Comparison of ENCODE assay signal across 9 mouse cellular contexts in genomic region chr15:98809390-98809789, GRCm38 (mm10). TPM values are rescaled to one million over a fixed set of nuclear protein-coding genes. Genes with fewer than 3 reads are reported as not detected.
DNase-seq lines count a peak whose midpoint lies in the region; ATAC-seq and TF ChIP-seq lines count a peak whose summit lies in the region.
"Had no signal": no experiment of that assay in that cellular context is flagged by ENCODE, and none has a peak within 500 bp of the region (broad histone marks: within the 10 kb centered on the region; RNA-seq: fewer than 3 reads in every experiment).

TSS of gene Ddn (minus strand) at chr15:98809490.

- peak within 1 kb of the TSS; percentile 36 for H3K4me3 ChIP-seq in kidney, postnatal 0 days (replicated peaks; ENCODE audit: low read depth, low read length)
- peak within 1 kb of the TSS; percentile 48 for H3K4me3 ChIP-seq in embryonic facial prominence, embryonic 14.5 days (ENCODE audit: low read depth, low read length)
- peak within 1 kb of the TSS; percentile 39 for H3K4me3 ChIP-seq in intestine, embryonic 15.5 days (replicated peaks)
- peak within 1 kb of the TSS; percentile 44 for H3K4me3 ChIP-seq in midbrain, embryonic 14.5 days (replicated peaks; ENCODE audit: low read depth, low read length)

- H3K36me3 ChIP-seq in kidney, postnatal 0 days (ENCODE audit: insufficient read depth, low read length) = peaks cover 19% of the 10 kb centered on the region
- H3K36me3 ChIP-seq in embryonic facial prominence, embryonic 14.5 days (ENCODE audit: control insufficient read depth, insufficient read depth, low read length) = peaks cover 18% of the 10 kb centered on the region
- peaks cover 17% of the 10 kb centered on the region for H3K36me3 ChIP-seq in intestine, embryonic 15.5 days
- peaks cover 21% of the 10 kb centered on the region for H3K36me3 ChIP-seq in midbrain, embryonic 14.5 days (ENCODE audit: control insufficient read depth, insufficient read depth, low read length)

- H3K4me1 ChIP-seq in kidney, postnatal 0 days (replicated peaks; ENCODE audit: insufficient read depth, low read length) = peaks cover 21% of the 10 kb centered on the region
- peaks cover 20% of the 10 kb centered on the region for H3K4me1 ChIP-seq in embryonic facial prominence, embryonic 14.5 days (ENCODE audit: control insufficient read depth, insufficient read depth, low read length)
- H3K4me1 ChIP-seq in intestine, embryonic 15.5 days (replicated peaks) = peaks cover 34% of the 10 kb centered on the region
- H3K4me1 ChIP-seq in midbrain, embryonic 14.5 days (ENCODE audit: control insufficient read depth, insufficient read depth, low read length) = peaks cover 32% of the 10 kb centered on the region

- DNase-seq in kidney, postnatal 0 days (ENCODE audit: low spot score) = no peak
- DNase-seq in kidney, postnatal 10 days = no peak
- DNase-seq in embryonic facial prominence, embryonic 14.5 days (ENCODE audit: low spot score) = no peak
- DNase-seq in midbrain, embryonic 14.5 days = no peak
- no peak for DNase-seq in cerebellum, postnatal 14 days
- DNase-seq in thymus, postnatal 4 days = no peak
- DNase-seq in spleen, postnatal 4 days (ENCODE audit: low spot score in 2 of 2) = no peak
- DNase-seq: lung, adult 2 months had no signal

- peaks cover 52% of the 10 kb centered on the region for H3K27me3 ChIP-seq in kidney, postnatal 0 days (ENCODE audit: insufficient read depth, low read length)
- H3K27me3 ChIP-seq in embryonic facial prominence, embryonic 14.5 days (replicated peaks; ENCODE audit: control insufficient read depth, insufficient read depth, low read length) = peaks cover 57% of the 10 kb centered on the region
- peaks cover 56% of the 10 kb centered on the region for H3K27me3 ChIP-seq in intestine, embryonic 15.5 days (replicated peaks)
- H3K27me3 ChIP-seq in midbrain, embryonic 14.5 days (ENCODE audit: control insufficient read depth, insufficient read depth, low read length) = peaks cover 57% of the 10 kb centered on the region

- TF ChIP-seq CTCF in kidney, postnatal 0 days (IDR thresholded peaks at IDR 0.05; ENCODE audit: low read depth) = no peak

- no peak within 1 kb of the TSS for H3K27ac ChIP-seq in kidney, postnatal 0 days
- no peak within 1 kb of the TSS for H3K27ac ChIP-seq in embryonic facial prominence, embryonic 14.5 days (replicated peaks; ENCODE audit: low read depth, low read length)
- no peak within 1 kb of the TSS for H3K27ac ChIP-seq in intestine, embryonic 15.5 days
- H3K27ac ChIP-seq in midbrain, embryonic 14.5 days (replicated peaks; ENCODE audit: low read depth, low read length) = no peak within 1 kb of the TSS

- peak within 1 kb of the TSS; percentile 73 for H3K4me2 ChIP-seq in kidney, postnatal 0 days (ENCODE audit: low read length)
- peak within 1 kb of the TSS; percentile 75 for H3K4me2 ChIP-seq in embryonic facial prominence, embryonic 14.5 days (ENCODE audit: low read depth, low read length)
- H3K4me2 ChIP-seq in intestine, embryonic 15.5 days (replicated peaks) = peak within 1 kb of the TSS; percentile 94
- peak within 1 kb of the TSS; percentile 72 for H3K4me2 ChIP-seq in midbrain, embryonic 14.5 days (ENCODE audit: low read length)

- H3K9me3 ChIP-seq in kidney, postnatal 0 days (replicated peaks; ENCODE audit: low read length) = no peaks in the 10 kb centered on the region
- no peaks in the 10 kb centered on the region for H3K9me3 ChIP-seq in embryonic facial prominence, embryonic 14.5 days (ENCODE audit: control insufficient read depth, low read length)
- no peaks in the 10 kb centered on the region for H3K9me3 ChIP-seq in intestine, embryonic 15.5 days
- no peaks in the 10 kb centered on the region for H3K9me3 ChIP-seq in midbrain, embryonic 14.5 days (ENCODE audit: control insufficient read depth, low read length)

- ATAC-seq in kidney, postnatal 0 days (replicated peaks; ENCODE audit: low FRiP score, low read depth) = no peak
- ATAC-seq in embryonic facial prominence, embryonic 14.5 days (ENCODE audit: low read depth) = no peak
- no peak for ATAC-seq in intestine, embryonic 15.5 days
- ATAC-seq in midbrain, embryonic 14.5 days (ENCODE audit: low FRiP score, low TSS enrichment) = no peak

- 0 out of 2 replicates have a peak within 1 kb of the TSS, but pooled peaks have one; percentile 37 for H3K9ac ChIP-seq in kidney, postnatal 0 days (ENCODE audit: low read depth, low read length)
- peak within 1 kb of the TSS; percentile 22; the same call in 1 of the 2 replicates for H3K9ac ChIP-seq in embryonic facial prominence, embryonic 14.5 days (ENCODE audit: low read depth, low read length)
- H3K9ac ChIP-seq in intestine, embryonic 15.5 days = peak within 1 kb of the TSS; percentile 3; the same call in 1 of the 2 replicates
- peak within 1 kb of the TSS; percentile 17; the same call in 1 of the 2 replicates for H3K9ac ChIP-seq in midbrain, embryonic 14.5 days (replicated peaks; ENCODE audit: low read length)

- WGBS in kidney, postnatal 0 days = 58% methylated on average over 3 of the region's 3 CpGs
- 38% methylated on average over 3 of the region's 3 CpGs for WGBS in embryonic facial prominence, embryonic 14.5 days
- 52% methylated on average over 3 of the region's 3 CpGs for WGBS in intestine, embryonic 15.5 days
- WGBS in midbrain, embryonic 14.5 days = 63% methylated on average over 3 of the region's 3 CpGs

RNA-seq across cellular contexts. Expression of gene Ddn, which starts in this region (rescaled TPM):
- polyA plus RNA-seq in kidney, postnatal 0 days (2015; fragmentation: Nextera tagmentation; extraction: Ambion mirVana) = 4.4 and 6.1 TPM in 2 replicates
- 0.07 TPM in 1 of 2 replicates, not detected in the other for polyA plus RNA-seq in embryonic facial prominence, embryonic 14.5 days (2014; fragmentation: Nextera tagmentation; extraction: Ambion mirVana)
- polyA plus RNA-seq in intestine, embryonic 15.5 days (2015; fragmentation: Nextera tagmentation; extraction: Ambion mirVana) = not detected in 2 replicates
- 0.57 and 0.66 TPM in 2 replicates for polyA plus RNA-seq in midbrain, embryonic 14.5 days (2014; fragmentation: Nextera tagmentation; extraction: Ambion mirVana)
